Mouse (Mus musculus) ES-Bruce4 (cell line): ENCODE data around the gene Fnbp1. TPM values are rescaled to one million over a fixed set of nuclear protein-coding genes. Genes with fewer than 3 reads are reported as not detected.

Source experiments
- H3K27ac ChIP-seq: 2 replicates; pipeline ENCODE4 v1.5.1; 2012; ENCODE audit warnings: low read length, inconsistent platforms; ENCODE audit not compliant: insufficient read depth
- H3K27me3 ChIP-seq: 2 replicates; pipeline ENCODE4 v1.6.1; 2012; ENCODE audit warnings: mild to moderate bottlenecking, low read length, inconsistent platforms; ENCODE audit not compliant: control insufficient read depth, poor library complexity, insufficient read depth, severe bottlenecking
- H3K36me3 ChIP-seq: 2 replicates; pipeline ENCODE4 v1.6.1; 2012; ENCODE audit warnings: inconsistent platforms, mild to moderate bottlenecking, low read length, moderate library complexity; ENCODE audit not compliant: control insufficient read depth, poor library complexity, insufficient read depth, severe bottlenecking
- H3K4me1 ChIP-seq: one replicate; pipeline ENCODE4 v1.8.1; 2011; ENCODE audit warnings: low read length; ENCODE audit not compliant: control insufficient read depth, insufficient read depth
- H3K4me3 ChIP-seq: 2 replicates; pipeline ENCODE4 v1.5.1; 2011; ENCODE audit warnings: low read depth, mild to moderate bottlenecking, low read length
- H3K9ac ChIP-seq: 2 replicates; pipeline ENCODE4 v1.6.1; 2012; ENCODE audit warnings: low read depth, mild to moderate bottlenecking, inconsistent platforms; ENCODE audit not compliant: poor library complexity, severe bottlenecking
- H3K9me3 ChIP-seq: replicated peaks from 2 replicates; pipeline ENCODE4 v1.6.1; 2012; ENCODE audit warnings: mild to moderate bottlenecking, low read length, inconsistent platforms; ENCODE audit not compliant: control insufficient read depth, poor library complexity, insufficient read depth, severe bottlenecking
- CTCF ChIP-seq: IDR thresholded peaks from one replicate; pipeline ENCODE4 v1.8.1; 2011; ENCODE audit warnings: low read depth, low read length
- EP300 ChIP-seq: IDR thresholded peaks from 2 replicates; pipeline ENCODE4 v1.6.1; 2011; ENCODE audit warnings: low read depth, low read length; ENCODE audit not compliant: insufficient read depth
- POLR2A ChIP-seq: IDR thresholded peaks from one replicate; pipeline ENCODE4 v1.8.1; 2011; ENCODE audit warnings: low read length; ENCODE audit not compliant: insufficient read depth
- polyA plus RNA-seq: library from polyadenylated mRNA; stranded (reverse); fragments of >200 nt; gene quantifications from 2 replicates; pipeline ENCODE4 v1.2.4, GENCODE M21; 2011; ENCODE audit warnings: low read depth; ENCODE audit not compliant: missing spikeins, insufficient read depth, insufficient read length

Gene Fnbp1
- polyA plus RNA-seq, 1 experiment, result 77.7 TPM

DNA sequence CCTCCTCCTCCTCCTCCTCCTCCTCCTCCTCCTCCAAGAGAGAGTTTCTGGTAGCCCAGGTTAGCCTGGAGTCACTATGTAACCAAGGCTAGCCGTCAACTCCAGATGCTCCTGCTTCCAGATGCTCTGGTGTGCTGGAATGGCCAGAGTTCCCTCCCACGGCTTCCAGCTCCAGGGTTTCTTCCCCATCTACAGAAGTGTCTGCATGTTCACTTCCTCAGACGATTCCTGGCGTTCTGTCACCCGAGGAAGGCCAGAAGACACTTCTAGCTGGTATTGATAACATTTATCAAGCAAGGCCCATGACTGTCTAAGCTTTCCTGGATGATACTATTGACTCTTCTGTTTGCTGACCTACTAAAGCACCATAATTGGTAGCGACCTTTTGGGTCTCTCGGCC is 16.7 kb downstream of the Fnbp1 start:
- peaks cover 9% of the 10 kb centered on the region for H3K4me1 ChIP-seq
- H3K36me3 ChIP-seq, result no peaks in the 10 kb centered on the region
- no peak overlapping the region for H3K9ac ChIP-seq
- no peaks in the 10 kb centered on the region for H3K9me3 ChIP-seq
- no peak overlapping the region for H3K27ac ChIP-seq
- no peaks in the 10 kb centered on the region for H3K27me3 ChIP-seq
- TF ChIP-seq POLR2A (no peak), CTCF (no peak), EP300 (no peak)
- no peak overlapping the region for H3K4me3 ChIP-seq

DNA sequence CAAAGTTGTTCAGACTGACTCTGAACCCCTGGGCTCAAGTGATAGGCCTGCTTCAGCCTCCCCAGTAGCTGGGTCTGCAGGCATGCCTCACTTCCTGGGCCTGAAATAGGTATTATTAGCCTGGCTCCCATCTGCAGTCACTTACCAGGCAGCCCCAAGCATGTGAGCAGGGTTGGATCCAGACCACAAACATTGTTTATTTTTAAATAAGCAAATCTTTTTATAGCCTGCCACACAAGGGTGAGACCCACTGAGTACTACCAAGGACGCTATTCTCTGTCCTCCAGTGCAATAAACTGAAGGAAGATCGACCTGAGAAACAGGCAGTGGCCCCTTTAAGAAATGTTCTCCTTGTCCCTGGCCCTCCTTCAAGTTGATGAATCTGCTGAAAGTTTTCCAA is 17.1 kb downstream of the Fnbp1 start:
- no peak overlapping the region for H3K27ac ChIP-seq
- no peak overlapping the region for H3K9ac ChIP-seq

DNA sequence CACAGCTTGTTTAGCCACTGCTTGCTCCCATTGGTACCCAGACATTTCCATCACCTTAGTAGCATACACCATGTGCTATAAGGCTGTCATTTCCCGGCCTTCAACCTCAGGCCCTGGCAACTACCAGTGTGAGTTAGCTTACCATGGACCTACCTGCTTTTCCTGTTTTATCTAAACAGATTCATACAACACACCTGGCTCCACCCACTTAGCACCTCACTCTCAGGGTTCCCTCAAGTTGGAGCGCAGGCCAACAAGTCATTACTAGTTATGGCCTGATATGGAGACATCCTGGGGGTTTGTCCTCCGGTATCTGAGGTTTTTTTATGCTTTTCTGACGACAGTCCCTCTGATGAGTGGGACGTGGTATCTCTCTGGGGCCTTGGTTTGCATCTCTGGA is 18.3 kb downstream of the Fnbp1 start:
- H3K9ac ChIP-seq, result no peak overlapping the region
- H3K27ac ChIP-seq, result 0 out of 2 replicates have a peak overlapping the region, but pooled peaks have one; percentile 73
- H3K4me3 ChIP-seq, result no peak overlapping the region
- no peak for TF ChIP-seq CTCF
- no peak for TF ChIP-seq EP300
- no peak for TF ChIP-seq POLR2A
- peaks cover 5% of the 10 kb centered on the region for H3K4me1 ChIP-seq
- H3K9me3 ChIP-seq, result no peaks in the 10 kb centered on the region
- no peaks in the 10 kb centered on the region for H3K36me3 ChIP-seq
- H3K27me3 ChIP-seq, result no peaks in the 10 kb centered on the region

More for the DNA sequence above, 17.1 kb downstream of the Fnbp1 start:
- H3K4me3 ChIP-seq, result no peak overlapping the region
- TF ChIP-seq EP300 (no peak), CTCF (no peak), POLR2A (no peak)
- no peaks in the 10 kb centered on the region for H3K27me3 ChIP-seq
- peaks cover 6% of the 10 kb centered on the region for H3K4me1 ChIP-seq
- H3K9me3 ChIP-seq, result no peaks in the 10 kb centered on the region
- no peaks in the 10 kb centered on the region for H3K36me3 ChIP-seq

DNA sequence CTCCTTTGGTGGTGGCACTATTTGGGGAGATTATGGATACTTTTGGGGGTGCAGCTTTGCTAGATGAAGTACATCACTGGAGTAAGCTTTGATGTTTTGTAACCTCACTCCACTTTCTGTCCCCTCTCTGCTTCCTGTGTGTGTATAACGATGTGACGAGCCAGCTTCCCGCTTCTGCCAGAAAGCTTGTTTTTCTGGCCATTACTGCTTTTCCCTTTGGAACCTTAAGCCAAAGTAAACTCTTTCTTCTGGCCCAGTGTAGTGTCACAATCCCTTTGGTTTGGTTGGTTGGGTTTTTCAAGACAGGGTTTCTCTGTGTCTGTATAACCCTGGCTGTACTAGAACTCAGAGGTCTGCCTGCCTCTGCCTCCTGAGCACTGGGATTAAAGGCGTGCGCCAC is 19.0 kb downstream of the Fnbp1 start:
- Histone ChIP-seq H3K36me3 (no peaks in the 10 kb centered on the region), H3K27me3 (no peaks in the 10 kb centered on the region), H3K9me3 (no peaks in the 10 kb centered on the region), H3K4me1 (peaks cover 5% of the 10 kb centered on the region), H3K9ac (no peak overlapping the region), H3K4me3 (no peak overlapping the region), H3K27ac (peak overlapping the region; percentile 73)
- TF ChIP-seq CTCF (no peak), POLR2A (no peak), EP300 (no peak)

DNA sequence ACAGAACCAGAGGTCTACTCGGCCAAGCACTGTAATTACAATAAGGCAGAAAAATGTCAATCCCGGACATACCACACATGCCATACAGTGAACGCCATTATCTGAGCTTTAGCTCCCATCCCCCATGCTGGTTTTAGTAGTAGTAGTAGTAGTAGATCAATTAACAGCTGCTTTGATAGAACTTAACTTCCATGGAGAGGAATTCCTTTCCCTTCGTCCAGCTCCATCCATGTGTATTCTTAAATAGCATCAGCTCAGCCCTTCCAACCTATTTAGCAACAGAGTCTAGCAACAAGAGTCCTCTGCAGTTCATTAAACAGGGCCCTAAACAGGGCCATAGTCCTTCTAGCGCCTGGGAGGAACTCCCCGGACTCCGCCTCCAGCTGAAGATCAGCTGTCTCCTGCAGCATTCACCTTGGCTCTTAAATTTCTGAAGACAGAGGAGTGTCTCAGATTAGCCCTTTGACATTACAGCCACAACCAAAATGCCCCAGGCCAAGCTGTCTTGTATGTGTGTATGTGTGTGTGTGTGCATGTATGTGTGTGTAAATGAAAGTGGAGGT is 20.6 kb downstream of the Fnbp1 start:
- no peak overlapping the region for H3K4me3 ChIP-seq
- H3K9me3 ChIP-seq, result no peaks in the 10 kb centered on the region
- peak overlapping the region; percentile 64 for H3K27ac ChIP-seq
- TF ChIP-seq EP300 (no peak), CTCF (no peak), POLR2A (no peak)
- peaks cover 1% of the 10 kb centered on the region for H3K4me1 ChIP-seq
- H3K36me3 ChIP-seq, result no peaks in the 10 kb centered on the region
- H3K9ac ChIP-seq, result no peak overlapping the region
- no peaks in the 10 kb centered on the region for H3K27me3 ChIP-seq

DNA sequence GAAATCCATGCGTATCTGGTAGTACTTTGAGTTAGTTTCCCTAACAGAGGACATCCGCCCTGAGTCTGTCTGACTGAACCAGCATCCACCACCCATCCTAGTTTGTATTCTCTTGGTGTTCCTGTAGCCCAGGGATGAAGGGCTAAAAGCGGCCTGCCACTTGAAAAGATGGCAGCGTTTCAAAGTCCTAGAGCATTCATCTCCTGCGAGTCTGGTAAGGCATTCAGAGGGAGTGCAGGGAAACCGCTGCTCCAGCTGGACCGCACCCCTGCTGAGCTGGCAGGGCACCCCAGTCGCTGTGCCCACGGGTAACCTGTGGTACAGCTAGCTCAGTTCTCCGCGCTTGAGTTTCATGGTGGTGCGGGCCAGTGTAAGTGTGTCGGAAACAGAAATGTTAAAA is 22.0 kb downstream of the Fnbp1 start:
- Histone ChIP-seq H3K27me3 (no peaks in the 10 kb centered on the region), H3K4me3 (peak overlapping the region; percentile 10), H3K9ac (no peak overlapping the region), H3K27ac (no peak overlapping the region), H3K9me3 (no peaks in the 10 kb centered on the region), H3K4me1 (peaks cover 1% of the 10 kb centered on the region), H3K36me3 (no peaks in the 10 kb centered on the region)
- TF ChIP-seq POLR2A (no peak), CTCF (no peak)
